Mouse (Mus musculus) CH12.LX (cell line): Measurements from ENCODE around the gene Gpm6b.

Experiments
- BHLHE40 ChIP-seq: IDR thresholded peaks from 2 replicates; pipeline ENCODE4 v1.6.1; 2011; ENCODE audit warnings: mild to moderate bottlenecking, low read depth, low read length, improper control_type of control experiment
- CTCF ChIP-seq, 2 experiments: IDR thresholded peaks in 1 of 2; conservative IDR thresholded peaks in 1 of 2; 2 replicates each; pipeline ENCODE4 v1.5.1; 2011 to 2012; ENCODE audit warnings: low read depth in 2 of 2, low read length in 2 of 2, improper control_type of control experiment in 1 of 2, inconsistent platforms in 1 of 2, mild to moderate bottlenecking in 1 of 2, moderate library complexity in 1 of 2
- EP300 ChIP-seq: IDR thresholded peaks from 2 replicates; pipeline ENCODE4 v1.6.1; 2011; ENCODE audit warnings: low read length, improper control_type of control experiment
- HCFC1 ChIP-seq: IDR thresholded peaks from 2 replicates; pipeline ENCODE4 v1.6.1; 2012; ENCODE audit warnings: low read depth, mild to moderate bottlenecking, inconsistent platforms, low read length, improper control_type of control experiment
- KAT2A ChIP-seq: IDR thresholded peaks from 2 replicates; pipeline ENCODE4 v1.6.1; 2012; ENCODE audit warnings: low read length, improper control_type of control experiment, inconsistent platforms; ENCODE audit not compliant: insufficient replicate concordance
- MAX ChIP-seq: IDR thresholded peaks from 2 replicates; pipeline ENCODE4 v1.6.1; 2011; ENCODE audit warnings: low read length, improper control_type of control experiment
- MEF2A ChIP-seq: IDR thresholded peaks from 2 replicates; pipeline ENCODE4 v1.6.1; 2014; ENCODE audit warnings: low read depth, mild to moderate bottlenecking, inconsistent platforms, low read length, improper control_type of control experiment, borderline replicate concordance
- POLR2A ChIP-seq: IDR thresholded peaks from 2 replicates; pipeline ENCODE4 v1.6.1; 2011; ENCODE audit warnings: low read depth, mild to moderate bottlenecking, improper control_type of control experiment, low read length
- RAD21 ChIP-seq: IDR thresholded peaks from 2 replicates; pipeline ENCODE4 v1.6.1; 2011; ENCODE audit warnings: low read depth, mild to moderate bottlenecking, low read length, improper control_type of control experiment, moderate library complexity
- TCF12 ChIP-seq: IDR thresholded peaks from 2 replicates; pipeline ENCODE4 v1.6.1; 2014; ENCODE audit warnings: low read depth, mild to moderate bottlenecking, inconsistent platforms, low read length, improper control_type of control experiment
- ZNF384 ChIP-seq: IDR thresholded peaks from 2 replicates; pipeline ENCODE4 v1.6.1; 2012; ENCODE audit warnings: low read depth, low read length, improper control_type of control experiment, inconsistent platforms

DNA sequence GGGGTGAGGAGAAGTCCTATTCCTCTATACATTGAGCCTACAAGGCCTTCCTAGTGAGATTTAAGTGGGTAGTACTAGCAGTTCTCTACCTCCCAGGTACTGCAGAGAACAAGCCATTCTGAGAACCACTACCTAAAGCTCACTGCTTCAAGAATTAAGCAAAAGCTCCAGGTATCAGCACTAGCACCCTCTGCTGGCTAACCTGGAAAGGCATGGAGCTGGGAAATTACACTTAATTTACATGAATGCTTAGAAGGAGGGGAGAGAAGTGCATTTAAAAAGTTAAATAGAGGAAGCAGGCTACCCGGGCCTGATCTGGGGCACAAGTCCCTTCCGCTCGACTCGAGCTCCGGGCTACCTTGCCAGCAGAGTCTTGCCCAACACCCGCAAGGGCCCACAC is 177.5 kb downstream of the Gpm6b start:
- TF ChIP-seq EP300 (no peak), KAT2A (no peak), TCF12 (no peak), CTCF (conservative IDR thresholded peaks at IDR 0.05 in 1 of 2, IDR thresholded peaks at IDR 0.05 in 1 of 2; ENCODE audit: low read depth in 2 of 2, low read length in 2 of 2) (peak; percentile 15 to 49; a peak in 2 of 4 replicates), MEF2A (no peak), ZNF384 (no peak), BHLHE40 (no peak), MAX (no peak), HCFC1 (no peak), POLR2A (no peak), RAD21 (no peak; the same call in 1 of the 2 replicates)
